Mouse (Mus musculus) yolk sac, embryonic 10.5 days (tissue): ENCODE results near the gene Zmynd11.
A peak's percentile ranks its signal among the peaks of the same experiment; 100 is the strongest.
"Not testable (repeated sequence)": the region's sequence is repeated elsewhere in the genome, so short reads cannot be mapped to it uniquely, and the experiment has no call there.

ENCODE experiments used
- DNase-seq: peaks from one replicate; pipeline ENCODE4 v3.0.0-alpha.2; 2017; ENCODE audit warnings: low spot score

Gene Zmynd11

DNA sequence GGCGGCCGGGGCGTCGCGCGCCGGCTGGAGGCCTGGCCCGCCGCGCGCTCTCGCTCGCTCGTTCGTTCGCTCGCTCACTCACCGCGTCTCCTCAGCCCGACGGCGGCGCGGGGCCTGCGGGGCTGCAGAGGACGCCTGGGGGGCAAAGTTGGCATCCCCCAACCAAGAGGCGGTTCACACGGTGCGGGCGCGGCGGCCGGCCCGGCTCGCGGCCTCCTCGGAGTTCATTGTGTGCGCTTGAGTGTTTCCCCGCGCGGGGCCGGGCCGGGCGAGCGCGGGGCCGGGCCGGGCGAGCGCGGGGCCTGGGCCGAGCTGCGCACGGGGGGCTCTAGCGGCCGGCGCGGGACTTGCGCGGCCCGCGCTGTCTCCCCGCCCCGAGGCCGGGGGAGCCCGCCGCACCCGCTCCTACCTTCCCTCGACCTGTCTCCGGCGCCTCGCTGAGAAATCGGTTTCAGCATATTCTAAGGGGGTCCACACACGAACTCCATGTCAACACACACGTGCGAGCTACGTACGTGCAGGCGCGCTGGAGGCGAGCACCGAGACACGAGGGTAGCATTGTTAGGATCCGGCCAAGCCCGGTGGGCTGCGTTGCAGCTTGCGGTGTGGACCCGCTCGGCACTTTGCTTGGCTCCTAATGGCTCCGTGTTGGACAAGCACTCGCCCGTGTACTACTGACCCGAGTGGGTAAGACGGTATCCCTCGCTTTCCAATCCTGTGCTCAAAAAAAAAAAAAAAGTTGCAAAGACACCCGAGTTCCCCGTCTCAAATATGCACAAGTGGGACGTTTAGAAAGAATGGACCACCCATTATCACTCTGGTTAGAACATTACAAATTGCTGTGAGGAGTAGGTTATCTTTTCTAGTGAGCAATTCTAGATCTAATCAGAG lies at the start of gene Zmynd11:
Gene Zmynd11, minus strand, starts transcription at position 685 of the 891 bp plus-strand sequence.
- DNase-seq, result peak; percentile 69

DNA sequence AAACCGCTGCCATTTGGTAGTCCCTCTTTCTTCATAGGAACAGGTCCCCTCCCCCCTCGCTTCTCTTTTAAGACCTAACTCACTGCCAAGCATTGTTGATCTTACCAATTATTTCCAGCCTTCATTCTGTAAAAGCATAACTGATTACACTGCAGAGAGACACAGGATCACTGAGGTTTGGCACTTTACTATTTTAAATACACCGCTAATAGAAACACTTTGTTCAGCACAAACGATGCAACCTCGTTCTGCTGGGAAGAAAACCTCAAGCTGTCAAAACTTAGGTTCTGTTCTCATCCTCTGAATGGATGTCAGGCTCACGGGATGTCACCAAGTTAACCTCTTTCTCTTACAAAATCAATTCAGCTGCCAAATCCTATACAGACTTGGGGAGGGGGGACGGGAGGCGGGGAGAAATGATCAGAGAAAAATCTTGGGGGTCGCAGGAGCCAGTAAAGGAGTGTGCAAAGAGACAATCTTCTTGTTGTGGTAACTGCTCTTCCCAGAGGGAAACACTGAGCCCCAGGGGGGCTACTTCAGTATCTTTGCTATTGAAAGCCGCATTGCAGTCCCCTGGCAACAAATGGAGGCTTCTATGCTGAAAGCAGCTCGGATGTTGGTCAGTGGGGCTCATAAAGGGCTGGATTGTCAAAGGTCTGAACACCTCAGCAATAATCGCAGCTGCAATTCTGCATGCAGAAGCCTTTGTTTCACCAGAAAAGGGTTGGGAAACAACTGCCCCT lies 30.9 kb upstream of the Zmynd11 start:
- DNase-seq, result no peak

- no peak for DNase-seq
Observed at GRCm38 (mm10) chr13:9786050-9786449, 20.9 kb upstream of the Zmynd11 start.

- DNase-seq, result no peak
Observed at GRCm38 (mm10) chr13:9783717-9784116, 18.6 kb upstream of the Zmynd11 start.

- no peak for DNase-seq
Observed at GRCm38 (mm10) chr13:9775901-9776300, 10.8 kb upstream of the Zmynd11 start.

DNA sequence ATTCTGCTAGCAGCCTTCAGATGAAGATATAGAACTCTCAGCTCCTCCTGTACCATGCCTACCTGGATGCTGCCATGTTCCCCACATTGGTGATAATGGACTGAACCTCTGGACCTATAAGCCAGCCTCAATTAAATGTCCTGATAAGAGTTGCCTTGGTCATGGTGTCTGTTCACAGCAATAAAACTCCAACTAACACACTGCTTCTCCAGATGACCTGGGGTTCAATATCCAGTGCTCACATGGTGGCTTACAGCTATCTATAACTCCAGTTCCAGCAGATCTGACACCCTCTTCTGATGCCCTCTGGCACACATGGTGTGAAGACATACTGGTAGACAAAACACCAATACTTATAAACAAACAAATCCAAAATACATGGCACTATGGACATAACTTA lies 8.9 kb upstream of the Zmynd11 start:
- no peak for DNase-seq

- no peak for DNase-seq
Observed at GRCm38 (mm10) chr13:9767279-9767678, 2.1 kb upstream of the Zmynd11 start.

- no peak for DNase-seq
Observed at GRCm38 (mm10) chr13:9766497-9766896, 1.4 kb upstream of the Zmynd11 start.

- DNase-seq, result no peak
Observed at GRCm38 (mm10) chr13:9765537-9765851, 364 bp upstream of the Zmynd11 start.

DNA sequence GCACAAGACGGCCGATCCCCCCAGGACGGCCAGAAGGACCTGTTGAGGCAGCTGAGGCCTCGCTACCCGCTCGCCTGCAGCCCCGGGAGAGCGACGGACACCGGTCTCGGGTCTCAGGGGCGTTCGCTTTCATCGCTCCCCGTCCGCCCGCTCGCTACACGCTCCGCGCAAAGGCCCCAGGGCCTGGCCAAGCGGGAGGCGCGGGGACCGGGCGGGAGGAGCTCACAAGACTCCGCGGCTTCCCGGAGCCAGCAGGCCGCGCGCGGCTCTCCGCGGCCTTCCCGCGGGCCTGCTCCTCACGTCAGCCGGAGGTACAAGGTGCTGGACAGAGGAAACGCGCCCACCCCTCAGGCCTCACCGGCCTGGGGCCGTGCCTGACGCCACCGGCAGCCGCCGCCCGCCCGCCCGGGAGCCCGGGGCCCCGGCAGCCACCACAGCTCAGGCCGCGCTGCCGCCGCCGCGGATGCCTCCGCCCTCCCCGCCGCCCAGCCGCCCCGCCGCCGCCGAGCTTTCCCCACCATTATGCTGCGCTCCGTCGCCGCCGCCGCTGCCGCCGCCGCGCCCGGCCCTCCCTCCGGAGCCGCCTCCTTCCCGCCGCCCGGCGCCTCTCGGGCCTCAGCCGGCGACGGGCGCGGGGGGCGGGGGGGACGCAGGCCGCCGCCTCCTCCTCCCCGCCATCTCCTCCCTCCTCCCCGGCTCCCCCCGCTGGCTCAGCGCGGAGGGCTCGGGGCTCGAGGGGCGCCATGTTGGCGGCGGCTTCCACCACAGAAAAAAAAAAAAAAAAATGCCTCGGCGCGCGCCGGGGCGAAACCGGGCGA lies 1.1 kb downstream of the Zmynd11 start:
- DNase-seq, result peak; percentile 75

DNA sequence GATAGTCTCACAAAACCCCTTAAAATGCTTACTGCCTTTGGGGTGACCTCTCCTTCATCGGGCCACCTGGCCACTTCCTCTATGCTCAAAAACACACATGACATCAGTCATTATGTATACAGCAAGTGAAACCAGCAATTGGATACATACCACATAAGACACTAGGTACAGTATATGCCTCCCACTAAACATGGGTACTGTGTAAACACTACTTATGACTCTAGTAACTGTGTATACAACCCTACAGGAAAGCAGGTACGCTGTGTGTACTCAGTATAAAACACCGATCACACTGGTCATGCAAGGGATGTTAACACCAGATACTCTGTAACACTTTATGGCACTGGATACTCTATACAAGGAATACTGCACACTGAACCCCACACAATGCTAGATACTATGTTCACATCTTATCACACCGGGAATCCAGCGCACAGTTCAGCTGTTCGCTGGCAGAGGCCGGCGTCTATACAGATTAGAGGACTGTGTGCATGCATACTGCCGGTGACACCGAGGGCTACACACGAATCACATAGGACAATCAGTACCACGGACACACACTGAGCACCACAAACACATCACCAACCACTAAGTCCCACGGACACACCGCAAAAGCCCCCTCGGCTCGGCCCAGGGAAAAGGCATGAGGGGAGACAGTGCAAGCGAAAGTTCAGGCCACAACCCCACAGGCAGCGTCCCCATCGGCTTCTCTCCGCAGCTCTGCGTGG lies 1.9 kb downstream of the Zmynd11 start:
- DNase-seq, result no peak

DNA sequence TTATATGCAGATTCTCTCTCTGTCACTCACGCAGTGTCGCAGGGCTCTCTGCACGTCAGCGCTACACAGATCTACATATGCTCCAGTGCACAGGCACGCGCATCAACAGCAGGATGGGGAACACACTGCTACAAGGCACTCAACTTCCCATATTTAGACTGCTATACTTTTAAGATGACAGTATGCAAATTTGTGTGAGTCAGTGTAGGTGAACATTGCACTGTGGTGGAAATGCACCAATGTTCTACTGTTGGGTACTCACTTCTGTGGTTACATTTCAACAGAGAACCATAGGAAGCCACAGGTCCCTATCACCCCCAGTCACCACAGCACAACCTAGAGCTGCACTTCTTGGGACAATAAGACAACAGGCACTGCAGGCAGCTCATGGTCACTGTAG lies 5.1 kb downstream of the Zmynd11 start:
- DNase-seq, result no peak

GRCm38 (mm10) chr13:9757842-9758491 lies 7.2 kb downstream of the Zmynd11 start:
- no peak for DNase-seq

GRCm38 (mm10) chr13:9753706-9754105 lies 11.4 kb downstream of the Zmynd11 start:
- DNase-seq, result no peak

DNA sequence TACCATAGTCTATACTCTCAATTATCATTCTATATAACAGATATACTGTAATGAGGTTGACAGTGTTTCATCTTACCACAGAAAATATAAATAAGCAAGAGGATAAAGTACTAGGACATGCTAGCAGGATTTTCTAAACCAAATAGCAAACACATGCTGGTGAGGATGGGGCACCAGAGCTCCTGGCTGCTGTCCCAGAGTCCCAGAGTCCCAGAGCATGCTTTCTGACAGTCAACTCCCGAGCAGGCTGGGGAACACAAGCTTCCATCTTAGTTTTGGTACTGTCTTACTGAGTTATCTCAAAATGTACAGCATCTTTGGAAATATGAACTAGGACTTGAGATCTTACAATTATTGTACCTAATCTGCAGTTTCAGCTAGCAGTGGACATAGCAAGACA lies 14.8 kb downstream of the Zmynd11 start:
- DNase-seq, result no peak

DNA sequence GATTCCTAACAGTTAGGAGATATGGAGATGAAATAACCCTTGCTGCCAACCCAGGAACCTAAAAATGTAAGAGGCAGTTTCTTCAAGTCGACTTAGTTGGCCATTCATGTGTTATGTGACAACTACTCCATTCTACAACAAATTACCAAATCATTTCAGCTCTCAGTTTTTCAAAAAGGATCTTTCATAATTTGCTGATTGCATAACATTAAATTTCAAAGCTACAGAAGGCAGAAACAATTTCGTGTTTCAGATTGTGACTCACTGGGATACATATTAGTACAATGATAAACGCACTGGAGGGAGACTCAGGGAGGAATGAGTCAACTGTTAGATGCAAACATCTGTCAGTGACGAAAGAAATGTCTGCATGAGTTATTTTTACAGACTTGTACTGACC lies 15.3 kb downstream of the Zmynd11 start:
- no peak for DNase-seq

DNA sequence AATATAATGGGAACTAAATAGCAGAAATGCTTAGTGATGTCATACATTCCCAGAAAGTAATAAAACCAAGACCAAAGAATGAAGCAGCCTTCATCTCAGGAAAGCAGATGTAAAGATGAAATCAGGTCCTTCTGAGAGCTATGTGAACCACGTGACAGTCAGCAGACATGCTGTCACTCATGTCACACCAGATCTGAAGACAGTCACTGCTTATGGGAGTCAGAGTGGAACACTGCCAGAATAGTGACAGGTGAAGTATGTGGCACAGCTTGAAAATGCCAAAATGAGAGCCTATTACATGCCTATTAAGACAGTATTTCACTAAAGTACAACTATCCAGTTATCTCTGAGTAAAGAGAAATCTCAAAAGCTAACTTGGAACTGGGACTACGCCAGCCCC lies 26.9 kb downstream of the Zmynd11 start:
- no peak for DNase-seq

DNA sequence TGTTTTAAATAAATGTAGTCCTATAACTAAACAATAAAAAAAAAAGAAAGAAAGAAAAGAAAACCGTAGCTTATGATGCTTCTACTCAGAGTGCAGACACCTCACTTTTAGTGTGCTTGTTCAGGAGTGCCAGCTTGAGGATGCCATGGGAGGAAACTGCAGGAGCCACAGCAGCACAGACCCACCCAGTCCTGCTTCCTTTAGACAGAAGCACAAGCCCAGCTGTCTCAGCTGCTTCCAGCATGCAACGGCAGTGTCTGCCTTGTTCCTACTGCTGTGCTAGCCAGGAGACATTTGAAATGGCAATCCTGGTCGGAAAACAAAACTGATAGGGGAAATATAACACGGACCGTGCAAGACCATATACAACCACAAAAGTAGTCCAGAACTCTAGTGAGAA lies 28.1 kb downstream of the Zmynd11 start:
- no peak for DNase-seq

GRCm38 (mm10) chr13:9732262-9732661 lies 32.9 kb downstream of the Zmynd11 start:
- DNase-seq, result not testable (repeated sequence)

GRCm38 (mm10) chr13:9729073-9729472 lies 36.1 kb downstream of the Zmynd11 start:
- DNase-seq, result no peak

DNA sequence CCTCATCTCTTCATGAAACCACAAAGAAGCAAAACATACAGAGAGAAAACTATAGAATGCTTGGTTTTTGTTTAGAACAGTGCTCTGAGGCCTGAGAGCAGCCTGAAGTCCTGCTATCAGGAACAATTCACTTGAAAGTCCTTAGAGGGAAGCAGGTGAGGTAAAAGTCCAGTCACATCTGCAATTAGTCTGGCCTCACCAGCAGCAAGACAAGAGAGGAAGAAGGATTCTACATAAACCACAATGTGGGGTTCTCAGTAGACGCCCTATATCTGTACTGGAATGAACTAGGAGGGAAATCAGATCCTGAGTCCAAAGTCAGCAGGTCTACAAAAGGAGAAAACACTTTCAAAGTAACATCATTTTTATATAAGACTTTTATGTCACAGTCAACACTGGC lies 49.9 kb downstream of the Zmynd11 start:
- DNase-seq, result no peak
